Mouse (Mus musculus) CH12.LX (cell line): Measurements from ENCODE around the gene Fam71b. TPM values are rescaled to one million over a fixed set of nuclear protein-coding genes. Genes with fewer than 3 reads are reported as not detected.

Experiments used
- DNase-seq: peaks from one replicate; pipeline ENCODE4 v3.0.0-alpha.2; 2013; ENCODE audit errors: extremely low read depth
- H3K27ac ChIP-seq: 2 replicates; pipeline ENCODE4 v1.5.1; 2012; ENCODE audit warnings: low read depth, mild to moderate bottlenecking, control low read depth, moderate library complexity; ENCODE audit not compliant: insufficient read depth
- H3K27me3 ChIP-seq: replicated peaks from 2 replicates; pipeline ENCODE3; 2012; ENCODE audit warnings: inconsistent platforms
- H3K36me3 ChIP-seq, 2 experiments: replicated peaks in 1 of 2; 2 replicates each; pipeline versions ENCODE3 to v1.6.1; 2012; ENCODE audit warnings: inconsistent platforms in 1 of 2, low read length in 1 of 2, mild to moderate bottlenecking in 1 of 2, mixed read lengths in 1 of 2, moderate library complexity in 1 of 2; ENCODE audit not compliant: control insufficient read depth in 1 of 2, insufficient read depth in 1 of 2
- H3K4me1 ChIP-seq, 2 experiments: 2 replicates each; pipeline ENCODE4 v1.6.1; 2012; ENCODE audit warnings: inconsistent platforms in 1 of 2, moderate library complexity in 1 of 2; ENCODE audit not compliant: insufficient read depth in 2 of 2, control insufficient read depth in 1 of 2
- H3K4me2 ChIP-seq: 2 replicates; pipeline ENCODE4 v1.6.1; 2012; ENCODE audit warnings: low read depth, mild to moderate bottlenecking, control low read depth; ENCODE audit not compliant: poor library complexity, insufficient read depth, severe bottlenecking
- H3K4me3 ChIP-seq, 3 experiments: fragments of 150-350 bp in 1 of 3; sonication (generic) in 1 of 3; replicated peaks in 1 of 3; 2 replicates each; pipeline versions ENCODE3 to v1.5.1; 2011 to 2012; ENCODE audit warnings: low read depth in 2 of 3, low read length in 2 of 3, mild to moderate bottlenecking in 2 of 3, moderate library complexity in 2 of 3, control low read depth in 1 of 3, improper control_type of control experiment in 1 of 3, inconsistent platforms in 1 of 3, mixed read lengths in 1 of 3; ENCODE audit not compliant: poor library complexity in 1 of 3
- H3K79me2 ChIP-seq: replicated peaks from 2 replicates; pipeline ENCODE4 v1.6.1; 2012; ENCODE audit warnings: mild to moderate bottlenecking, moderate library complexity; ENCODE audit not compliant: control insufficient read depth, poor library complexity, insufficient read depth, severe bottlenecking; ENCODE audit errors: extremely low read depth
- H3K9ac ChIP-seq: 2 replicates; pipeline ENCODE4 v1.6.1; 2012; ENCODE audit warnings: low read depth, mild to moderate bottlenecking, control low read depth, moderate library complexity; ENCODE audit not compliant: insufficient read depth
- H3K9me3 ChIP-seq: replicated peaks from 2 replicates; pipeline ENCODE3; 2012; ENCODE audit warnings: low read length, inconsistent platforms, mixed read lengths
- BHLHE40 ChIP-seq: IDR thresholded peaks from 2 replicates; pipeline ENCODE4 v1.6.1; 2011; ENCODE audit warnings: mild to moderate bottlenecking, low read depth, low read length, improper control_type of control experiment
- E2F4 ChIP-seq: IDR thresholded peaks from 2 replicates; pipeline ENCODE4 v1.6.1; 2011; ENCODE audit warnings: low read depth, low read length, improper control_type of control experiment; ENCODE audit not compliant: insufficient replicate concordance
- ELF1 ChIP-seq: IDR thresholded peaks from 2 replicates; pipeline ENCODE4 v1.6.1; 2014; ENCODE audit warnings: low read depth, mild to moderate bottlenecking, inconsistent platforms, low read length, improper control_type of control experiment
- ETS1 ChIP-seq: conservative IDR thresholded peaks from 2 replicates; pipeline ENCODE4 v1.6.1; 2012; ENCODE audit warnings: low read depth, mild to moderate bottlenecking, inconsistent platforms, low read length, improper control_type of control experiment, moderate library complexity
- GABPA ChIP-seq: IDR thresholded peaks from 2 replicates; pipeline ENCODE4 v1.6.1; 2012; ENCODE audit warnings: low read depth, low read length, improper control_type of control experiment, inconsistent platforms; ENCODE audit not compliant: insufficient replicate concordance
- IRF4 ChIP-seq: IDR thresholded peaks from 2 replicates; pipeline ENCODE4 v1.6.1; 2014; ENCODE audit warnings: low read depth, mild to moderate bottlenecking, inconsistent platforms, low read length, improper control_type of control experiment
- JUN ChIP-seq: IDR thresholded peaks from 2 replicates; pipeline ENCODE4 v1.6.1; 2011; ENCODE audit warnings: low read depth, mild to moderate bottlenecking, low read length, improper control_type of control experiment, moderate library complexity; ENCODE audit not compliant: insufficient read depth
- JUND ChIP-seq: conservative IDR thresholded peaks from 2 replicates; pipeline ENCODE4 v1.6.1; 2011; ENCODE audit warnings: low read depth, low read length, improper control_type of control experiment
- KAT2A ChIP-seq: IDR thresholded peaks from 2 replicates; pipeline ENCODE4 v1.6.1; 2012; ENCODE audit warnings: low read length, improper control_type of control experiment, inconsistent platforms; ENCODE audit not compliant: insufficient replicate concordance
- MAFK ChIP-seq: IDR thresholded peaks from 2 replicates; pipeline ENCODE4 v1.6.1; 2011; ENCODE audit warnings: low read length, improper control_type of control experiment; ENCODE audit not compliant: insufficient replicate concordance
- MAX ChIP-seq: IDR thresholded peaks from 2 replicates; pipeline ENCODE4 v1.6.1; 2011; ENCODE audit warnings: low read length, improper control_type of control experiment
- MAZ ChIP-seq: IDR thresholded peaks from 2 replicates; pipeline ENCODE4 v1.6.1; 2012; ENCODE audit warnings: low read depth, mild to moderate bottlenecking, inconsistent platforms, low read length, improper control_type of control experiment, moderate library complexity
- MEF2A ChIP-seq: IDR thresholded peaks from 2 replicates; pipeline ENCODE4 v1.6.1; 2014; ENCODE audit warnings: low read depth, mild to moderate bottlenecking, inconsistent platforms, low read length, improper control_type of control experiment, borderline replicate concordance
- MXI1 ChIP-seq: IDR thresholded peaks from 2 replicates; pipeline ENCODE4 v1.6.1; 2011; ENCODE audit warnings: mild to moderate bottlenecking, low read depth, low read length, improper control_type of control experiment
- MYC ChIP-seq: IDR thresholded peaks from 2 replicates; pipeline ENCODE4 v1.6.1; 2011; ENCODE audit warnings: low read depth, mild to moderate bottlenecking, improper control_type of control experiment, low read length
- NELFE ChIP-seq: IDR thresholded peaks from 2 replicates; pipeline ENCODE4 v1.6.1; 2011; ENCODE audit warnings: low read depth, low read length, improper control_type of control experiment
- NRF1 ChIP-seq: IDR thresholded peaks from 2 replicates; pipeline ENCODE4 v1.6.1; 2014; ENCODE audit warnings: low read depth, mild to moderate bottlenecking, inconsistent platforms, low read length, improper control_type of control experiment, moderate library complexity
- PAX5 ChIP-seq: IDR thresholded peaks from 2 replicates; pipeline ENCODE4 v1.6.1; 2012; ENCODE audit warnings: low read length, inconsistent platforms, mixed read lengths
- POLR2A ChIP-seq: IDR thresholded peaks from 2 replicates; pipeline ENCODE4 v1.6.1; 2011; ENCODE audit warnings: low read depth, mild to moderate bottlenecking, improper control_type of control experiment, low read length
- POLR2AphosphoS2 ChIP-seq: IDR thresholded peaks from 2 replicates; pipeline ENCODE4 v1.6.1; 2011; ENCODE audit warnings: low read depth, low read length, improper control_type of control experiment
- RAD21 ChIP-seq: IDR thresholded peaks from 2 replicates; pipeline ENCODE4 v1.6.1; 2011; ENCODE audit warnings: low read depth, mild to moderate bottlenecking, low read length, improper control_type of control experiment, moderate library complexity
- SIN3A ChIP-seq: IDR thresholded peaks from 2 replicates; pipeline ENCODE4 v1.6.1; 2012; ENCODE audit warnings: low read length, improper control_type of control experiment, inconsistent platforms
- SMC3 ChIP-seq: IDR thresholded peaks from 2 replicates; pipeline ENCODE4 v1.6.1; 2011; ENCODE audit warnings: low read depth, low read length, improper control_type of control experiment
- TBP ChIP-seq: conservative IDR thresholded peaks from 2 replicates; pipeline ENCODE4 v1.6.1; 2011; ENCODE audit warnings: low read depth, low read length, improper control_type of control experiment
- TCF12 ChIP-seq: IDR thresholded peaks from 2 replicates; pipeline ENCODE4 v1.6.1; 2014; ENCODE audit warnings: low read depth, mild to moderate bottlenecking, inconsistent platforms, low read length, improper control_type of control experiment
- UBTF ChIP-seq: IDR thresholded peaks from 2 replicates; pipeline ENCODE4 v1.6.1; 2012; ENCODE audit warnings: low read depth, mild to moderate bottlenecking, inconsistent platforms, low read length, improper control_type of control experiment, moderate library complexity
- USF1 ChIP-seq: IDR thresholded peaks from 2 replicates; pipeline ENCODE4 v1.6.1; 2014; ENCODE audit warnings: low read depth, mild to moderate bottlenecking, inconsistent platforms, low read length, improper control_type of control experiment
- USF2 ChIP-seq: conservative IDR thresholded peaks from 2 replicates; pipeline ENCODE4 v1.6.1; 2011; ENCODE audit warnings: low read depth, low read length, improper control_type of control experiment
- ZC3H11A ChIP-seq: IDR thresholded peaks from 2 replicates; pipeline ENCODE4 v1.6.1; 2012; ENCODE audit warnings: low read depth, mild to moderate bottlenecking, inconsistent platforms, low read length, improper control_type of control experiment
- ZMIZ1 ChIP-seq: IDR thresholded peaks from 2 replicates; pipeline ENCODE4 v1.6.1; 2012; ENCODE audit warnings: low read depth, mild to moderate bottlenecking, inconsistent platforms, low read length, improper control_type of control experiment
- dilution Hi-C: fragments of 300-500 bp; cut with MboI; formaldehyde crosslinking; loops from 2 replicates; pipeline ENCODE4 v1.14.3; 2020; ENCODE audit warnings: low sequenced_read_pairs; ENCODE audit not compliant: extremely low pct_unique_long_range_greater_than_20kb, extremely low pct_ligation_motif_present
- in situ Hi-C: fragments of 300-500 bp; cut with MboI; formaldehyde crosslinking; loops from 3 replicates; pipeline ENCODE4 v1.14.3; 2019; ENCODE audit warnings: low sequenced_read_pairs, low pct_ligation_motif_present, low pct_unique_long_range_greater_than_20kb, mixed read lengths
- polyA plus RNA-seq: library from polyadenylated mRNA; unstranded; fragments of >175 nt; gene quantifications from 2 replicates; pipeline ENCODE4 v1.2.1, GENCODE M21; 2012; ENCODE audit warnings: low read depth; ENCODE audit not compliant: insufficient read length
- total RNA-seq, 2 experiments: library from RNA; depleted of rRNA; stranded (reverse); fragments of 300-350 nt in 1 of 2; fragments of >200 nt in 1 of 2; gene quantifications; 2 replicates each; pipeline ENCODE4 v1.2.3; 2012 to 2014

The Fam71b gene
- total and polyA plus RNA-seq, 3 experiments, result 0.46 to 2.6 (median 2.4) TPM

- dilution Hi-C loops, result no loop called here
Measured at GRCm38 (mm10) chr11:46435363-46435762, 39.0 kb downstream of the Fam71b start.

GRCm38 (mm10) chr11:46436760-46437458, 40.5 kb downstream of the Fam71b start, which contains the start of gene Med7:
Gene Med7 (plus strand): TSS chr11:46436925.
- dilution Hi-C loops (no loop called here), in situ Hi-C loops (loop anchor here (5.0 kb wide), 2 partner anchors 50 to 130 kb away; partner anchors contain the start of gene Itk)
- Histone ChIP-seq H3K27ac (peak within 1 kb of the TSS; percentile 76), H3K36me3 (peaks cover 16 to 37% of the 10 kb centered on the region in 2 experiments), H3K4me3 (peak within 1 kb of the TSS; percentile 82 to 84 (median 84)), H3K27me3 (no peaks in the 10 kb centered on the region), H3K9me3 (no peaks in the 10 kb centered on the region), H3K4me1 (peaks cover 0 to 57% of the 10 kb centered on the region in 2 experiments; a peak in 3 of 4 replicates), H3K4me2 (peak within 1 kb of the TSS; percentile 98), H3K9ac (peak within 1 kb of the TSS; percentile 95), H3K79me2 (peaks cover 39% of the 10 kb centered on the region)
- DNase-seq, result peak; percentile 100
- TF ChIP-seq POLR2A (peak; percentile 97), E2F4 (peak; percentile 79; the same call in 1 of the 2 replicates), POLR2AphosphoS2 (peak; percentile 94), NELFE (peak; percentile 97), MAX (peak; percentile 84), BHLHE40 (peak; percentile 71), TBP (peak; percentile 92), MYC (peak; percentile 86), NRF1 (peak; percentile 96), USF2 (no peak), TCF12 (peak; percentile 95), SMC3 (no peak; the same call in 1 of the 2 replicates), SIN3A (peak; percentile 97), ELF1 (peak; percentile 99), MEF2A (peak; percentile 81), IRF4 (peak; percentile 77), ZC3H11A (no peak), MXI1 (peak; percentile 94), ETS1 (peak; percentile 57; the same call in 1 of the 2 replicates), KAT2A (peak; percentile 69; the same call in 1 of the 2 replicates), PAX5 (no peak), USF1 (no peak), MAZ (0 out of 2 replicates have a peak, but pooled peaks have one; percentile 62), UBTF (peak; percentile 96), JUN (no peak), JUND (no peak), MAFK (0 out of 2 replicates have a peak, but pooled peaks have one; percentile 46)

More at GRCm38 (mm10) chr11:46435363-46435762, 39.0 kb downstream of the Fam71b start:
- DNase-seq, result no peak
- no peak overlapping the region for H3K9ac ChIP-seq
- H3K36me3 ChIP-seq, result peaks cover 7 to 21% of the 10 kb centered on the region in 2 experiments
- no peaks in the 10 kb centered on the region for H3K27me3 ChIP-seq
- H3K79me2 ChIP-seq, result peaks cover 32% of the 10 kb centered on the region
- no peak overlapping the region for H3K4me2 ChIP-seq
- in situ Hi-C loops, result loop anchor here (5.0 kb wide), 2 partner anchors 48 to 128 kb away; partner anchors contain the start of gene Itk
- no peak overlapping the region for H3K27ac ChIP-seq
- H3K4me1 ChIP-seq, result peaks cover 3 to 54% of the 10 kb centered on the region in 2 experiments; a peak in 3 of 4 replicates
- TF ChIP-seq UBTF (no peak), IRF4 (no peak), ZMIZ1 (no peak), USF1 (no peak), GABPA (no peak), MAX (no peak), SMC3 (no peak), RAD21 (no peak), BHLHE40 (no peak)
- no peak overlapping the region for H3K4me3 ChIP-seq
- H3K9me3 ChIP-seq, result no peaks in the 10 kb centered on the region
